Mouse (Mus musculus) forebrain, embryonic 14.5 days (tissue): ENCODE measurements around the gene Sash1. TPM values are rescaled to one million over a fixed set of nuclear protein-coding genes. Genes with fewer than 3 reads are reported as not detected.
A peak's percentile ranks its signal among the peaks of the same experiment; 100 is the strongest.

Experiments
- ATAC-seq: fragments of 200-750 bp; cut with Nextera tagmentation; 2 replicates; pipeline ENCODE4 v1.8.0; 2017; ENCODE audit warnings: mild to moderate bottlenecking, moderate library complexity
- DNase-seq: peaks from one replicate; pipeline ENCODE4 v3.0.0-alpha.2; 2015; ENCODE audit warnings: low spot score
- H3K27ac ChIP-seq: fragments of 300-500 bp; sonication (generic); 2 replicates; pipeline ENCODE4 v1.5.1; 2014; ENCODE audit warnings: low read depth, mild to moderate bottlenecking, control low read depth, low read length, moderate library complexity
- H3K27me3 ChIP-seq: fragments of 300-500 bp; sonication (generic); replicated peaks from 2 replicates; pipeline ENCODE4 v1.6.1; 2014; ENCODE audit warnings: low read length, control low read depth, mixed read lengths; ENCODE audit not compliant: control insufficient read depth, insufficient read depth
- H3K36me3 ChIP-seq: fragments of 300-500 bp; sonication (generic); 2 replicates; pipeline ENCODE4 v1.6.1; 2014; ENCODE audit warnings: low read length, control low read depth; ENCODE audit not compliant: control insufficient read depth, insufficient read depth
- H3K4me1 ChIP-seq: fragments of 300-500 bp; sonication (generic); 2 replicates; pipeline ENCODE4 v1.6.1; 2014; ENCODE audit warnings: antibody characterized with exemption, low read length, control low read depth; ENCODE audit not compliant: control insufficient read depth, insufficient read depth
- H3K4me2 ChIP-seq: fragments of 300-500 bp; sonication (generic); 2 replicates; pipeline ENCODE4 v1.6.1; 2014; ENCODE audit warnings: mild to moderate bottlenecking, control low read depth, low read length
- H3K4me3 ChIP-seq: fragments of 300-500 bp; sonication (generic); 2 replicates; pipeline ENCODE4 v1.5.1; 2014; ENCODE audit warnings: low read depth, low read length, control low read depth
- H3K9ac ChIP-seq: fragments of 300-500 bp; sonication (generic); 2 replicates; pipeline ENCODE4 v1.6.1; 2014; ENCODE audit warnings: mild to moderate bottlenecking, low read length, control low read depth, moderate library complexity
- H3K9me3 ChIP-seq: fragments of 300-500 bp; sonication (generic); replicated peaks from 2 replicates; pipeline ENCODE4 v1.6.1; 2016; ENCODE audit warnings: low read length, control low read depth, mixed read lengths; ENCODE audit not compliant: control insufficient read depth
- WGBS: fragments of 180-500 bp; shearing (Covaris S2); extraction: QIAGEN DNeasy Blood & Tissue Kit; methylation state at CpG from one replicate; pipeline ENCODE4 v1.1.7; 2014; 5-methylcytosine and 5-hydroxymethylcytosine counted together
- polyA plus RNA-seq: library from polyadenylated mRNA; unstranded; fragments of >200 nt; fragmentation: Nextera tagmentation; extraction: Ambion mirVana; gene quantifications from 2 replicates; pipeline ENCODE4 v1.2.1, GENCODE M21; 2014

The Sash1 gene
- polyA plus RNA-seq, 1 experiment from 2014 or later = 1.9 TPM

DNA sequence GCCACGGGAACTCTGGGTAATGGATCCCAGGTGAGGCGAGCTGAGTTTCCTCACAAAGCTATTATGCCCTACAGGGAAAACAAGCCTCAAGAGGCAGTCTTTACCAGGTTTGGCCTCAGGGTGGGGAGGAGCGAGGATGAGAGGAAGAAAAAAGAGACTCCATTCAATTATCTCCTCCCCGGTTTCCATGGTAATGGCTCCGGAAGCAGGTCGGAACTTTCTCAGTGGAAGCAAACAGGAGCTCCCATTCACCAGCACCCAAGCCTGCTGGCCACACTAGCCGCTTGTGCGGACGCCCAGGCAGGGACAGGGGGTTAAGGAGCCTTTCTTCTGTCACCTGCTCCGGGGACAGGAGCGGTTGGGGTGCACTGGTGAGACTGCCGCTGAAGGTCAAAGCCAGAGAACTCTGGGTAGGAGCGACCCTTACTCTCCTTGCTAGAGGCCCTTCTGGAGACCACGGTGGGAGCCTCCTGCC lies 84.7 kb downstream of the Sash1 start:
- peaks cover 9% of the 10 kb centered on the region; the same call in 1 of the 2 replicates for H3K4me1 ChIP-seq
- H3K9me3 ChIP-seq = no peaks in the 10 kb centered on the region
- WGBS = 20% methylated on average over 14 of the region's 14 CpGs
- no peak overlapping the region for H3K9ac ChIP-seq
- H3K4me3 ChIP-seq = no peak overlapping the region
- no peaks in the 10 kb centered on the region for H3K36me3 ChIP-seq
- peak overlapping the region; percentile 52; the same call in 1 of the 2 replicates for H3K27ac ChIP-seq
- peak; percentile 71 for ATAC-seq
- H3K27me3 ChIP-seq = no peaks in the 10 kb centered on the region
- peak; percentile 77 for DNase-seq
- H3K4me2 ChIP-seq = peak overlapping the region; percentile 16

DNA sequence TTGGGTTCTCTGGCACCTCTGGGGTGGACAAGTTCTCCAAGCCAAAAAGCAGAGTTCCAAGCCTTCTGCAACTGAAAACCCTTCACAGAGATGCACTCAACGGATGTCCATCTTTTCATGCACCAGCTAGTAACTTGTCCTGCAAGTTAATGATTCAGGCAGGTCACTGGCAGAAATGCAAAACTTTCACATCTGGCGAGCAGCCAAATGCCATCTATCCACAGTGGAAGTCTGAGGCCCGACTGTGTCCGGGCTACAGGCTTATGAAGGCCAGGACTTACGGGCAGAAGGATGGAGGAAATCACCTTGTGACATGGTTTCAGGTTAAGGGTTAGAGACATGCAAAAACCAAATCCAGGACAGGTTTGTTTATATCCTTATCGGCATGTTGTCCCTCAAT lies 88.0 kb downstream of the Sash1 start:
- H3K27me3 ChIP-seq = no peaks in the 10 kb centered on the region
- no peak for ATAC-seq
- H3K36me3 ChIP-seq = no peaks in the 10 kb centered on the region
- DNase-seq = no peak
- H3K4me2 ChIP-seq = no peak overlapping the region
- peaks cover 9% of the 10 kb centered on the region; the same call in 1 of the 2 replicates for H3K4me1 ChIP-seq
- WGBS = 84% methylated on average over 6 of the region's 6 CpGs
- H3K9ac ChIP-seq = no peak overlapping the region
- no peaks in the 10 kb centered on the region for H3K9me3 ChIP-seq
- H3K27ac ChIP-seq = no peak overlapping the region
- H3K4me3 ChIP-seq = no peak overlapping the region

DNA sequence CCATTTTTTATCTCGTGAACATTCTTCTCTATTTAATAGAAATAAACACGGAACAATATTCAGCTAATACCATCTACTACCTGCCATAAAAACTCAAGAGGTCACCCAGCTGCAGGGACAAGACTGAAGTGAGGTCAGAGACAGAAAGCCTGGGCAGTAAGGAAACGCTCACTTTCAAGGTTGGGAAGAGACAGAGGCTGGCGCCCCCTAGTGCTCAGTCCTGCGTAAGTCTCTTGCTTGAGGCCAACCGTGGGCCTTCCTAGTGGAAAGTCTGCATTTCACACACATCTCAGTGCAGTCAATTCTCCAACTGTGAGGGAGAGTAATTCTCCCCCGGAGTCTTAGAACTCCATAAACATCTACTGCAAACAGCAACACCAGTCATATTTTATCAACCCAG lies 90.5 kb downstream of the Sash1 start:
- H3K27me3 ChIP-seq = no peaks in the 10 kb centered on the region
- DNase-seq = peak; percentile 71
- no peak overlapping the region for H3K9ac ChIP-seq
- peak; percentile 57; the same call in 1 of the 2 replicates for ATAC-seq
- no peaks in the 10 kb centered on the region for H3K4me1 ChIP-seq
- H3K27ac ChIP-seq = no peak overlapping the region
- 38% methylated on average over 7 of the region's 7 CpGs for WGBS
- H3K9me3 ChIP-seq = no peaks in the 10 kb centered on the region
- no peak overlapping the region for H3K4me2 ChIP-seq
- no peaks in the 10 kb centered on the region for H3K36me3 ChIP-seq
- H3K4me3 ChIP-seq = no peak overlapping the region

DNA sequence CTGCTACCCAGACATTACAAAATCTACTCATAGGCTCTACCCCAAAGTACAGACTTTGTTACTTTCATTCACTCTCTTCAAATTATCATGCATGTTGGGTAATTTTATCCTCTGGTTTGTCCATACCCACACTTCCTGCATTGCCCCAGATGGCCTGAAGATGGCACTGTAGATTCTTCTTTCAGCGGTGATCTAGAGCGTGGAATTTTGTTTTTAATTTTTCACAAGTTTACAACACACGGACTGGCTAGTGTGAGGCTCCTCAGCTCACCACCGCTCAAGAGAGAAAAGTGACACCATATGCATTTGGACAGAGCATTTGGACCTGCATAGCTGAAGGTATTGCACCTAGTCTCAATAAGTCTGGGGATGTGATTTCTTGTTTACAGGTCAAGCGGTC lies 93.5 kb downstream of the Sash1 start:
- ATAC-seq (peak; percentile 44), DNase-seq (peak; percentile 72)
- Histone ChIP-seq H3K4me1 (no peaks in the 10 kb centered on the region), H3K9ac (no peak overlapping the region), H3K36me3 (no peaks in the 10 kb centered on the region), H3K27ac (no peak overlapping the region), H3K4me2 (no peak overlapping the region), H3K9me3 (no peaks in the 10 kb centered on the region), H3K27me3 (no peaks in the 10 kb centered on the region), H3K4me3 (no peak overlapping the region)
- 65% methylated on average over 5 of the region's 5 CpGs for WGBS

DNA sequence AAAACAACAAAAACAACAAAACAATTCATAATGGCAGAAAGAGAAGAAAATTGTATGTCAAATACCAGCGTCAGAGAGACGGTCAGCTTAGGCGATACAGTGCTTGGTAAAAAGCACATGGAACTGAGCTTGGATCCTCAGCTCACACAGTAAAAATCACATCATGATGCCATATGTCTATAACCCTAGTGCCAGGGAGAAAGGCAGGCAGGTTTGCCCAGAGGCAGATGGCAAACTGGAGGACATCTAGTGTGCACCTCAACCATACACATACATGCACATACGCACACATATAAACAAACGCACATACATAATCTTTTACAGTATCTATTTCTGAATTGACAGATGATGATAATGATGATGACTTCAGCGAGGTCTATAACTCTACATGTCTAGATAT lies 96.8 kb downstream of the Sash1 start:
- Histone ChIP-seq H3K4me1 (no peaks in the 10 kb centered on the region), H3K27ac (no peak overlapping the region), H3K27me3 (no peaks in the 10 kb centered on the region), H3K9ac (no peak overlapping the region), H3K4me2 (no peak overlapping the region), H3K9me3 (no peaks in the 10 kb centered on the region), H3K36me3 (no peaks in the 10 kb centered on the region), H3K4me3 (no peak overlapping the region)
- WGBS = 93% methylated on average over 6 of the region's 6 CpGs
- DNase-seq = no peak
- no peak for ATAC-seq

DNA sequence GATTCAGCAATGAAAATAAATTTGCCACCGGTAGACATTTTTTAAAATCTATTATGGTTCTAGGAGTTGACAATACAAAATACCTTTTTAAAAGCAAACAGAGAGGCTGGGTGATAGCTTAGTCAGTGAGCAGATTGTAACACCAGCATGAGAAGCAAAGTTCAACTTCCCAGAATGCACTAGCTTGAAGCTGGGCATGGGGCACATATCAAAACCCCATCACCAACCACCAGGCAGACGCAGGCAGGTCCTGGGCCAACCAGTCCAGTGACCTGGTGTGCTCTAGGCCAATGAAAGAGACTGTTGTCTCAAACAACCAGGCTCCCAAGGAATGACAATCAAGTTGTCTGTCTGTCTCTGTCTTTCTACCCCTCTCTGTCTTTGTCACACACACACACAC lies 98.6 kb downstream of the Sash1 start:
- ATAC-seq (no peak), DNase-seq (no peak)
- Histone ChIP-seq H3K9me3 (no peaks in the 10 kb centered on the region), H3K9ac (no peak overlapping the region), H3K27me3 (no peaks in the 10 kb centered on the region), H3K27ac (no peak overlapping the region), H3K4me3 (no peak overlapping the region), H3K4me2 (no peak overlapping the region), H3K36me3 (0 out of 2 replicates have a peak, but pooled peaks cover 4% of the 10 kb centered on the region), H3K4me1 (no peaks in the 10 kb centered on the region)
- 78% methylated on average over 2 of the region's 2 CpGs for WGBS

DNA sequence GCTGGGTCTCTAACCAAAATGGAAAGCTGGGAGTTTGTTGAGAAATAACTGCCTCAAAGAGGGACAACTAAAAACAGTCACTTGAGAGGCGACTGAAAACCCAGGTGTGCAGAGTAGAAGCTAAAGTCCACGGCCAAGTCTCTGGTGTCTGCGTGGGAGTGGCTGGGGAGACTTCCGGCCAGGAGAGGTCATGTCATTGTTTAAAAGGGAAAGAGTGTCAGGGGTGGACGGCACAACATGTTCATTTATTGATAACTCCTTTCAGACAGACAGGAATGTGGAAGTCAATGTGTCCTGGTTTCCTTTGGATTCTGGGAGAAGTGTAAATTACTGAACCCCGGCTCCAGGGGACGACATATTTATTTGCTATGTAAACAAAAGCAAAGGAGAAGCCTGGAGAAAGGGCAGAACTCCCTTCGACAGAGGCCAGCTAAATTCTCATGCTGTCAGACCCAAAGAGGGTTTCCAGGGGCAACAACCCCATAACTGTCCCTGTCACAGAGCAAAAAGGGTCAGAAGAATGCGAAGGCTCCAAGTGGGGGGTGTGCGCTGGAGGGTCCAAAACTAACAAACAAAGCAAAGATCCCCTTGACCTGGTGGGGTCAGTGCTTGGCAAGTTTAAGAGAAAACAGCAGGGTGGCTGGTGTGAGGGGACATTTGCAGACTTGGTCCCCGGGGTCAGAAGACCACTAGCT lies 100.3 kb downstream of the Sash1 start:
- Histone ChIP-seq H3K4me3 (no peak overlapping the region), H3K4me1 (no peaks in the 10 kb centered on the region), H3K27ac (no peak overlapping the region), H3K9me3 (no peaks in the 10 kb centered on the region), H3K36me3 (0 out of 2 replicates have a peak, but pooled peaks cover 4% of the 10 kb centered on the region), H3K4me2 (no peak overlapping the region), H3K9ac (no peak overlapping the region), H3K27me3 (no peaks in the 10 kb centered on the region)
- no peak for ATAC-seq
- DNase-seq = no peak
- 67% methylated on average over 11 of the region's 11 CpGs for WGBS

DNA sequence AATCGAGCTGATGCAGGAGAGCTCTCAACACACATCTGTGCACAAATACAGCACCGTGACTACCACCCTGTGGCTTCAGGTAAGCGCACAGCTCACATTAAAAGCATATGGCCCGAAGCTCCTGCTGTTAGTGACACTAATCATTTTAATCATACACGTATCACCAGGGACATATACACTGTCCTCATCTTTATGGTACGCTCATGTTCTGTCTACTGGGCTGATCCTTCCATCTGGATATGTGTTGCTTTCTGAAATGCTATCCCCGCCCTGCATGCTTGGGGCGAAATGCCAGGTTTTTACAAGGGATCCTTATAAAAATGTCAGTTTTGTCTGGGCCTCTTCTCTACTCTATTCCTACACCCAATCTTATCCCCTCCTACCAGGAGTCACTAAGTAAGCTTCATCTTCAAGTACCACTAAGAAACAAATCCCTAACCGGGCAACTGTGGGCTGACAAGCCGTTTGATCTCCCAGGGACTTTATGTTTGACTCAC lies 103.9 kb downstream of the Sash1 start:
- Histone ChIP-seq H3K27me3 (no peaks in the 10 kb centered on the region), H3K4me1 (no peaks in the 10 kb centered on the region), H3K27ac (no peak overlapping the region), H3K9ac (no peak overlapping the region), H3K4me3 (no peak overlapping the region), H3K36me3 (0 out of 2 replicates have a peak, but pooled peaks cover 4% of the 10 kb centered on the region), H3K9me3 (no peaks in the 10 kb centered on the region), H3K4me2 (no peak overlapping the region)
- no peak for DNase-seq
- ATAC-seq = no peak
- 91% methylated on average over 10 of the region's 10 CpGs for WGBS

DNA sequence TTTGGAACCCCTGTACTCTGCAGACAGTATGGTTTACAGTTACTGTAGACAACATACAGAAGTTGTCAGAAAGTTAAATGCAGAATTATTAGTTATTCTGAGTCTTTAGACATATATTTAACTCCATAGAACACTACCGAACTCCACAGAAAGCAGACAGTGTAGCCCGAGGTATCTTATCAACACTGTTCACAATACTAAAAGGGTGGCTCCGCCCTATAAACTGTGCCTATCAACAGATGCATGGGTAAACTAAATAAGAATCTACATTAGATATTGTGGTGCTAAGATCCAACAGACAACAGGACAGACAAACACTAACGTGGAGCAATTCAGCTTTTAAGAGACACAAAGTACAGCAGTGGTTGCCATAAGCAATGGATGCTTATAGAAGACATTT lies 106.0 kb downstream of the Sash1 start:
- 92% methylated on average over 4 of the region's 4 CpGs for WGBS

More for the DNA sequence above, 106.0 kb downstream of the Sash1 start:
- no peaks in the 10 kb centered on the region for H3K27me3 ChIP-seq
- H3K4me3 ChIP-seq = no peak overlapping the region
- DNase-seq (no peak), ATAC-seq (no peak)
- no peaks in the 10 kb centered on the region for H3K4me1 ChIP-seq
- 0 out of 2 replicates have a peak, but pooled peaks cover 4% of the 10 kb centered on the region for H3K36me3 ChIP-seq
- no peak overlapping the region for H3K9ac ChIP-seq
- H3K27ac ChIP-seq = no peak overlapping the region
- H3K4me2 ChIP-seq = no peak overlapping the region
- H3K9me3 ChIP-seq = no peaks in the 10 kb centered on the region
